Comparison of ENCODE assay signal across 9 mouse cellular contexts in genomic region chr9:102505700-102506585, GRCm38 (mm10). TPM values are rescaled to one million over a fixed set of nuclear protein-coding genes. Genes with fewer than 3 reads are reported as not detected.
A peak's percentile ranks its signal among the peaks of the same experiment; 100 is the strongest.
DNase-seq lines count a peak whose midpoint lies in the region; ATAC-seq lines count a peak whose summit lies in the region.
"Had no signal": no experiment of that assay in that cellular context is flagged by ENCODE, and none has a peak within 500 bp of the region (broad histone marks: within the 10 kb centered on the region; RNA-seq: fewer than 3 reads in every experiment).

Ky (plus strand) TSS chr9:102505750.

- peak; percentile 59 for ATAC-seq in intestine, embryonic 15.5 days
- ATAC-seq in midbrain, embryonic 15.5 days (replicated peaks): peak; percentile 52; the same call in 1 of the 2 replicates

- H3K9ac ChIP-seq in intestine, embryonic 15.5 days: peak within 1 kb of the TSS; percentile 3; the same call in 1 of the 2 replicates
- peak within 1 kb of the TSS; percentile 48 for H3K9ac ChIP-seq in midbrain, embryonic 15.5 days

- no peaks in the 10 kb centered on the region for H3K9me3 ChIP-seq in intestine, embryonic 15.5 days
- no peaks in the 10 kb centered on the region for H3K9me3 ChIP-seq in midbrain, embryonic 15.5 days

- peak within 1 kb of the TSS; percentile 32 for H3K4me3 ChIP-seq in intestine, embryonic 15.5 days (replicated peaks)
- H3K4me3 ChIP-seq in midbrain, embryonic 15.5 days: peak within 1 kb of the TSS; percentile 44

- no peaks in the 10 kb centered on the region for H3K36me3 ChIP-seq in intestine, embryonic 15.5 days
- no peaks in the 10 kb centered on the region for H3K36me3 ChIP-seq in midbrain, embryonic 15.5 days (replicated peaks)

- no peak within 1 kb of the TSS for H3K27ac ChIP-seq in intestine, embryonic 15.5 days
- peak within 1 kb of the TSS; percentile 35; the same call in 1 of the 2 replicates for H3K27ac ChIP-seq in midbrain, embryonic 15.5 days
- H3K27ac ChIP-seq: macrophage had no signal

- H3K27me3 ChIP-seq in intestine, embryonic 15.5 days (replicated peaks): peaks cover 22% of the 10 kb centered on the region
- peaks cover 20% of the 10 kb centered on the region for H3K27me3 ChIP-seq in midbrain, embryonic 15.5 days (replicated peaks)

- peak; percentile 14 for DNase-seq in ovary, postnatal 36 days (ENCODE audit: low spot score)
- no peak for DNase-seq in ovary, adult 18-20 months (ENCODE audit: low spot score)
- DNase-seq in cerebellum, postnatal 25 days: peak; percentile 71 to 76
- DNase-seq in heart, adult 11 months: peak; percentile 96
- DNase-seq in urinary bladder, postnatal 25 days (ENCODE audit: low spot score): no peak
- DNase-seq in thymus, postnatal 36 days: no peak

- H3K4me2 ChIP-seq in intestine, embryonic 15.5 days (replicated peaks): peak within 1 kb of the TSS; percentile 89
- H3K4me2 ChIP-seq in midbrain, embryonic 15.5 days: peak within 1 kb of the TSS; percentile 82

- H3K4me1 ChIP-seq in intestine, embryonic 15.5 days (replicated peaks): peaks cover 7% of the 10 kb centered on the region; the same call in 1 of the 2 replicates
- H3K4me1 ChIP-seq in midbrain, embryonic 15.5 days: peaks cover 11% of the 10 kb centered on the region

- WGBS in intestine, embryonic 15.5 days: under 1% methylated on average over 63 of the region's 63 CpGs
- WGBS in midbrain, embryonic 15.5 days: under 1% methylated on average over 60 of the region's 63 CpGs

RNA-seq across cellular contexts. Expression of gene Ky, which starts in this region (rescaled TPM):
- polyA plus RNA-seq in intestine, embryonic 15.5 days (2015; fragmentation: Nextera tagmentation; extraction: Ambion mirVana): 0.03 and 0.14 TPM in 2 replicates
- polyA plus RNA-seq in midbrain, embryonic 15.5 days (2015; fragmentation: Nextera tagmentation; extraction: Ambion mirVana): 0.52 and 0.80 TPM in 2 replicates
- polyA plus RNA-seq: macrophage had no signal

Comparison
In these comparisons a context has a peak if more than half of its experiments do, and no peak if none do; other contexts are left out.
1. DNase-seq: peak in ovary, postnatal 36 days (single experiment), cerebellum, postnatal 25 days (2 of 2) and heart, adult 11 months (single experiment); none in ovary, adult 18-20 months (single experiment), urinary bladder, postnatal 25 days (single experiment) and thymus, postnatal 36 days (0 of 2).
2. Peak in ATAC-seq, H3K4me3 ChIP-seq, H3K9ac ChIP-seq and H3K4me2 ChIP-seq in intestine, embryonic 15.5 days; RNA of the gene not detected or under 1 TPM.
3. Peak in ATAC-seq, H3K4me3 ChIP-seq, H3K27ac ChIP-seq, H3K9ac ChIP-seq and H3K4me2 ChIP-seq in midbrain, embryonic 15.5 days; RNA of the gene not detected or under 1 TPM.